Mouse (Mus musculus) heart, embryonic 14.5 days (tissue): ENCODE data around the gene Rhox4c. TPM values are rescaled to one million over a fixed set of nuclear protein-coding genes. Genes with fewer than 3 reads are reported as not detected.
"Not testable (repeated sequence)": the region's sequence is repeated elsewhere in the genome, so short reads cannot be mapped to it uniquely, and the experiment has no call there.

Source experiments
- ATAC-seq: fragments of 200-750 bp; cut with Nextera tagmentation; 2 replicates; pipeline ENCODE4 v1.8.0; 2017; ENCODE audit warnings: low read depth, moderate TSS enrichment; ENCODE audit not compliant: insufficient number of reproducible peaks, insufficient read depth, low FRiP score
- H3K27ac ChIP-seq, 2 experiments: fragments of 200-500 bp in 1 of 2; fragments of 300-500 bp in 1 of 2; sonication (generic) in 1 of 2; replicated peaks in 1 of 2; 2 replicates each; pipeline ENCODE4 v1.5.1; 2012 to 2014; ENCODE audit warnings: low read depth in 2 of 2, low read length in 2 of 2, control low read depth in 1 of 2, mild to moderate bottlenecking in 1 of 2, mixed read lengths in 1 of 2; ENCODE audit not compliant: control insufficient read depth in 1 of 2, insufficient read depth in 1 of 2
- H3K27me3 ChIP-seq: fragments of 300-500 bp; sonication (generic); 2 replicates; pipeline ENCODE4 v1.6.1; 2014; ENCODE audit warnings: mild to moderate bottlenecking, low read length, control low read depth; ENCODE audit not compliant: control insufficient read depth, insufficient read depth
- H3K36me3 ChIP-seq: fragments of 300-500 bp; sonication (generic); 2 replicates; pipeline ENCODE4 v1.6.1; 2014; ENCODE audit warnings: mild to moderate bottlenecking, control low read depth, low read length, mixed read lengths; ENCODE audit not compliant: control insufficient read depth, insufficient read depth
- H3K4me1 ChIP-seq, 2 experiments: fragments of 200-500 bp in 1 of 2; fragments of 300-500 bp in 1 of 2; sonication (generic) in 1 of 2; 2 replicates each; pipeline ENCODE4 v1.6.1; 2012 to 2014; ENCODE audit warnings: low read length in 2 of 2, control low read depth in 1 of 2, mixed read lengths in 1 of 2; ENCODE audit not compliant: control insufficient read depth in 2 of 2, insufficient read depth in 2 of 2
- H3K4me2 ChIP-seq: fragments of 300-500 bp; sonication (generic); 2 replicates; pipeline ENCODE4 v1.6.1; 2014; ENCODE audit warnings: mild to moderate bottlenecking, low read length
- H3K4me3 ChIP-seq, 2 experiments: fragments of 200-500 bp in 1 of 2; fragments of 300-500 bp in 1 of 2; sonication (generic) in 1 of 2; 2 replicates each; pipeline ENCODE4 v1.5.1; 2012 to 2014; ENCODE audit warnings: low read length in 2 of 2, mild to moderate bottlenecking in 2 of 2, control low read depth in 1 of 2, low read depth in 1 of 2, moderate library complexity in 1 of 2; ENCODE audit not compliant: control insufficient read depth in 1 of 2, insufficient read depth in 1 of 2
- H3K9ac ChIP-seq: fragments of 300-500 bp; sonication (generic); 2 replicates; pipeline ENCODE4 v1.6.1; 2014; ENCODE audit warnings: mild to moderate bottlenecking, low read length
- H3K9me3 ChIP-seq: fragments of 300-500 bp; sonication (generic); 2 replicates; pipeline ENCODE4 v1.6.1; 2016; ENCODE audit warnings: low read length, control low read depth; ENCODE audit not compliant: control insufficient read depth
- WGBS: fragments of 180-500 bp; shearing (Covaris S2); extraction: QIAGEN DNeasy Blood & Tissue Kit; methylation state at CpG from one replicate; pipeline ENCODE4 v1.1.7; 2014; 5-methylcytosine and 5-hydroxymethylcytosine counted together
- polyA plus RNA-seq: library from polyadenylated mRNA; unstranded; fragments of >200 nt; fragmentation: Nextera tagmentation; extraction: Ambion mirVana; gene quantifications from 2 replicates; pipeline ENCODE4 v1.2.1, GENCODE M21; 2014

Gene Rhox4c
- not detected in 2 replicates for polyA plus RNA-seq

GRCm38 (mm10) chrX:37480037-37480436, at the start of gene Rhox4c:
Rhox4c (plus strand) TSS chrX:37480337.
- 87% methylated on average over 14 of the region's 14 CpGs for WGBS
- not testable (repeated sequence) for H3K4me3 ChIP-seq, H3K4me2 ChIP-seq, H3K27ac ChIP-seq, H3K9ac ChIP-seq, H3K9me3 ChIP-seq, H3K36me3 ChIP-seq, ATAC-seq, H3K4me1 ChIP-seq, H3K27me3 ChIP-seq

GRCm38 (mm10) chrX:37432194-37432593, 47.9 kb upstream of the Rhox4c start, which contains the start of gene Rhox4b:
Rhox4b (plus strand) TSS chrX:37432494.
- WGBS = 87% methylated on average over 14 of the region's 15 CpGs
- not testable (repeated sequence) for H3K9ac ChIP-seq, ATAC-seq, H3K27ac ChIP-seq, H3K4me1 ChIP-seq, H3K9me3 ChIP-seq, H3K36me3 ChIP-seq, H3K27me3 ChIP-seq, H3K4me2 ChIP-seq, H3K4me3 ChIP-seq

GRCm38 (mm10) chrX:37453380-37453779, 26.8 kb upstream of the Rhox4c start, which contains the start of gene Rhox2c:
Rhox2c (plus strand) TSS chrX:37453680.
- H3K9me3 ChIP-seq, H3K4me3 ChIP-seq, H3K4me2 ChIP-seq, H3K9ac ChIP-seq, H3K27me3 ChIP-seq, H3K27ac ChIP-seq, H3K4me1 ChIP-seq, H3K36me3 ChIP-seq, ATAC-seq: not testable (repeated sequence)
- WGBS = 95% methylated on average over 4 of the region's 10 CpGs

GRCm38 (mm10) chrX:37458285-37458684, 21.9 kb upstream of the Rhox4c start, which contains the start of gene Rhox3c:
Rhox3c (plus strand) TSS chrX:37458585.
- ATAC-seq, H3K4me1 ChIP-seq, H3K4me2 ChIP-seq, H3K27ac ChIP-seq, H3K9me3 ChIP-seq, H3K27me3 ChIP-seq, H3K9ac ChIP-seq, H3K36me3 ChIP-seq, H3K4me3 ChIP-seq: not testable (repeated sequence)
- 91% methylated on average over 3 of the region's 4 CpGs for WGBS

DNA sequence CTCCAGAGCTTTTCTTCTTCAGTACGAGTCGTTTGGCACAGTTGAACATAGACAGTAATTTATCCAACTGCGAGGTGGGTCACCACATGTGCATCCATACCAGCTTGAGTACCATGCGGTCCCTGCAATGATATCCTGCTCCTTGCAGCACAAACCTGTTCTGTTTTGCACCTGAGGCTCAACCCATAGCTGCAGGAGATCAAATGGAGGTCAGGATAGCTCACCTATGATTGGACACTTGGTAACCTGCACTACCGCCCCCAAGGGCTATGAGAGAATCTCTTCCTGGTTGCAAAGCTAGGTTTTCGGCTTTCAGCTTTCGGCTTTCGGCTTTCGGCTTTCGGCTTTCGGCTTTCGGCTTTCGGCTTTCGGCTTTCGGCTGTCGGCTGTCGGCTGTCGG, 33.9 kb downstream of the Rhox4c start, which contains the start of gene Rhox4d:
Gene Rhox4d, plus strand, starts transcription at position 301 of the 400 bp plus-strand sequence.
- not testable (repeated sequence) for H3K4me2 ChIP-seq, ATAC-seq, H3K36me3 ChIP-seq, H3K4me3 ChIP-seq, H3K9ac ChIP-seq, H3K9me3 ChIP-seq, H3K27ac ChIP-seq, H3K27me3 ChIP-seq, H3K4me1 ChIP-seq
- 92% methylated on average over 15 of the region's 18 CpGs for WGBS

DNA sequence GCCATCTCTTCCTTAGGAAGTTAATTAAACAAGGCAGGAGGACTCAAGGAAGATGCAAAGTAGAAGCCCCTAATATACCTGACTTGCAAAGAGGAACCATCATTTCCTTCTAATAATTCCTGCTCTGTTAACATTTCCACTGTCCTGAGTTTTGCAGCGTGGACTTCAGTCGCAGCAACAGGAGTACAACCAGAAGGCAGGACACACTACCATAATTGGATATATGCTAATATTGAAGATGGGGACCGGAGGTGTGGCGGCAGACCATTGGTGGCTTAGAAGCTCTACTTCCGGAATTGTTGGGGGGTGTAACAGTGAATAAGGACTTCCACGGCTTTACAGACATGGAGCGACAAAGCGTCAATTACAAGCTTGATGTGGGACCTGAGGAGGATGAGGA, 50.0 kb downstream of the Rhox4c start, which contains the start of gene Rhox2e:
Gene Rhox2e, plus strand, starts transcription at position 301 of the 400 bp plus-strand sequence.
- H3K4me2 ChIP-seq, ATAC-seq, H3K27me3 ChIP-seq, H3K9ac ChIP-seq, H3K27ac ChIP-seq, H3K4me1 ChIP-seq, H3K4me3 ChIP-seq, H3K9me3 ChIP-seq, H3K36me3 ChIP-seq: not testable (repeated sequence)
- 97% methylated on average over 2 of the region's 8 CpGs for WGBS

Other genes starting within 250 kb of the Rhox4c start
- 0.26 TPM in 1 of 2 replicates, not detected in the other for gene Rhox2a, start 235.4 kb upstream of the Rhox4c start, polyA plus RNA-seq
- gene Rhox3a, start 230.4 kb upstream of the Rhox4c start, polyA plus RNA-seq = not detected in 2 replicates
- gene Rhox4a, start 215.0 kb upstream of the Rhox4c start, polyA plus RNA-seq = not detected in 2 replicates
- not detected in 2 replicates for gene Rhox3a2, start 100.3 kb upstream of the Rhox4c start, polyA plus RNA-seq
- gene Rhox4a2, start 89.5 kb upstream of the Rhox4c start, polyA plus RNA-seq = not detected in 2 replicates
- gene Rhox2b, start 68.3 kb upstream of the Rhox4c start, polyA plus RNA-seq = not detected in 2 replicates
- not detected in 2 replicates for gene Rhox4b, start 47.8 kb upstream of the Rhox4c start, polyA plus RNA-seq
- gene Rhox2c, start 26.7 kb upstream of the Rhox4c start, polyA plus RNA-seq = not detected in 2 replicates
- gene Rhox3c, start 21.8 kb upstream of the Rhox4c start, polyA plus RNA-seq = not detected in 2 replicates
- not detected in 2 replicates for gene Rhox2d, start 13.1 kb downstream of the Rhox4c start, polyA plus RNA-seq
- gene Rhox4d, start 34.0 kb downstream of the Rhox4c start, polyA plus RNA-seq = not detected in 2 replicates
- gene Rhox2e, start 50.1 kb downstream of the Rhox4c start, polyA plus RNA-seq = not detected in 2 replicates
- gene Rhox3e, start 61.7 kb downstream of the Rhox4c start, polyA plus RNA-seq = not detected in 2 replicates
- not detected in 2 replicates for gene Rhox4e, start 77.1 kb downstream of the Rhox4c start, polyA plus RNA-seq
- gene Rhox2f, start 91.1 kb downstream of the Rhox4c start, polyA plus RNA-seq = not detected in 2 replicates
- not detected in 2 replicates for gene Rhox3f, start 100.7 kb downstream of the Rhox4c start, polyA plus RNA-seq
- gene Rhox4f, start 127.4 kb downstream of the Rhox4c start, polyA plus RNA-seq = not detected in 2 replicates
- gene Rhox3g, start 148.3 kb downstream of the Rhox4c start, polyA plus RNA-seq = not detected in 2 replicates
- gene Rhox2g, start 163.1 kb downstream of the Rhox4c start, polyA plus RNA-seq = not detected in 2 replicates
- not detected in 2 replicates for gene Rhox4g, start 171.0 kb downstream of the Rhox4c start, polyA plus RNA-seq
- gene Rhox3h, start 188.4 kb downstream of the Rhox4c start, polyA plus RNA-seq = not detected in 2 replicates
- gene Rhox2h, start 192.9 kb downstream of the Rhox4c start, polyA plus RNA-seq = not detected in 2 replicates